Mouse (Mus musculus): ENCODE measurements around the gene Fank1. TPM values are rescaled to one million over a fixed set of nuclear protein-coding genes. Genes with fewer than 3 reads are reported as not detected.

The Fank1 gene
- polyA plus RNA-seq (2021; fragmentation: Nextera tagmentation), result 3.5 and 4.5 TPM in 2 replicates
- long read RNA-seq, experiment 1, transcript Fank1-201 (11 exons, 2,004 nt), result major isoform, 7 of 17 reads
- long read RNA-seq, experiment 1, partial matches to known transcripts, result 0 of 17 reads
- long read RNA-seq, experiment 1, other reads (novel, unspliced or antisense), result 10 of 17 reads
- long read RNA-seq, experiment 2, partial matches to known transcripts, result 4 of 7 reads
- long read RNA-seq, experiment 2, other reads (novel, unspliced or antisense), result 2 of 7 reads

GRCm38 (mm10) chr7:133776626-133776996 is at the start of gene Fank1:
Gene Fank1 (plus strand): TSS chr7:133776861.

GRCm38 (mm10) chr7:133782717-133783435 is 6.2 kb downstream of the Fank1 start, which contains the start of gene Dhx32:
Gene Dhx32 (minus strand): TSS chr7:133782726.

Other genes starting within 250 kb of the Fank1 start
- not detected in 2 replicates for gene Tex36, start 174.7 kb upstream of the Fank1 start, polyA plus RNA-seq (2021; fragmentation: Nextera tagmentation)
- 4.6 and 7.9 TPM in 2 replicates for gene Edrf1, start 139.3 kb upstream of the Fank1 start, polyA plus RNA-seq (2021; fragmentation: Nextera tagmentation)
- gene Mmp21, start 96.8 kb upstream of the Fank1 start, polyA plus RNA-seq (2021; fragmentation: Nextera tagmentation), result not detected in 2 replicates
- gene Bccip, start 67.5 kb upstream of the Fank1 start, polyA plus RNA-seq (2021; fragmentation: Nextera tagmentation), result 88.4 and 105 TPM in 2 replicates
- 28.2 and 40.6 TPM in 2 replicates for gene Uros, start 66.8 kb upstream of the Fank1 start, polyA plus RNA-seq (2021; fragmentation: Nextera tagmentation)
- 14.1 and 20.0 TPM in 2 replicates for gene Dhx32, start 5.9 kb downstream of the Fank1 start, polyA plus RNA-seq (2021; fragmentation: Nextera tagmentation)

Measured in left cerebral cortex, adult 6 months (tissue).